Mouse (Mus musculus) hindbrain, embryonic 11.5 days (tissue): ENCODE data around the gene Mb. TPM values are rescaled to one million over a fixed set of nuclear protein-coding genes. Genes with fewer than 3 reads are reported as not detected.

ENCODE experiments used
- ATAC-seq: fragments of 200-750 bp; cut with Nextera tagmentation; 2 replicates; pipeline ENCODE4 v1.8.0; 2017; ENCODE audit warnings: mild to moderate bottlenecking, moderate TSS enrichment, moderate library complexity; ENCODE audit not compliant: low FRiP score
- DNase-seq: peaks from one replicate; pipeline ENCODE4 v3.0.0-alpha.2; 2015; ENCODE audit warnings: low spot score
- H3K27ac ChIP-seq: fragments of 300-500 bp; sonication (generic); 2 replicates; pipeline ENCODE4 v1.5.1; 2014; ENCODE audit warnings: mild to moderate bottlenecking, low read depth, low read length
- H3K27me3 ChIP-seq: fragments of 300-500 bp; sonication (generic); 2 replicates; pipeline ENCODE4 v1.6.1; 2014; ENCODE audit warnings: mild to moderate bottlenecking, low read length, moderate library complexity, mixed read lengths; ENCODE audit not compliant: control insufficient read depth, insufficient read depth
- H3K36me3 ChIP-seq: fragments of 300-500 bp; sonication (generic); 2 replicates; pipeline ENCODE4 v1.6.1; 2014; ENCODE audit warnings: mild to moderate bottlenecking, low read length, moderate library complexity, mixed read lengths; ENCODE audit not compliant: control insufficient read depth, insufficient read depth
- H3K4me1 ChIP-seq: fragments of 300-500 bp; sonication (generic); replicated peaks from 2 replicates; pipeline ENCODE4 v1.6.1; 2014; ENCODE audit warnings: low read length, mixed read lengths; ENCODE audit not compliant: control insufficient read depth, insufficient read depth
- H3K4me2 ChIP-seq: fragments of 300-500 bp; sonication (generic); replicated peaks from 2 replicates; pipeline ENCODE4 v1.6.1; 2014; ENCODE audit warnings: mild to moderate bottlenecking, low read depth, low read length
- H3K4me3 ChIP-seq: fragments of 300-500 bp; sonication (generic); 2 replicates; pipeline ENCODE4 v1.5.1; 2014; ENCODE audit warnings: low read depth, low read length
- H3K9ac ChIP-seq: fragments of 300-500 bp; sonication (generic); 2 replicates; pipeline ENCODE4 v1.6.1; 2014; ENCODE audit warnings: low read depth, low read length
- H3K9me3 ChIP-seq: fragments of 300-500 bp; sonication (generic); 2 replicates; pipeline ENCODE4 v1.6.1; 2016; ENCODE audit warnings: low read length; ENCODE audit not compliant: control insufficient read depth
- WGBS: fragments of 180-500 bp; shearing (Covaris S2); extraction: QIAGEN DNeasy Blood & Tissue Kit; methylation state at CpG from one replicate; pipeline ENCODE4 v1.1.7; 2014; 5-methylcytosine and 5-hydroxymethylcytosine counted together
- polyA plus RNA-seq: library from polyadenylated mRNA; unstranded; fragments of >200 nt; fragmentation: Nextera tagmentation; extraction: Ambion mirVana; gene quantifications from 2 replicates; pipeline ENCODE4 v1.2.1, GENCODE M21; 2014

Mb gene
- polyA plus RNA-seq, 1 experiment from 2014 or later: 0.39 TPM

DNA sequence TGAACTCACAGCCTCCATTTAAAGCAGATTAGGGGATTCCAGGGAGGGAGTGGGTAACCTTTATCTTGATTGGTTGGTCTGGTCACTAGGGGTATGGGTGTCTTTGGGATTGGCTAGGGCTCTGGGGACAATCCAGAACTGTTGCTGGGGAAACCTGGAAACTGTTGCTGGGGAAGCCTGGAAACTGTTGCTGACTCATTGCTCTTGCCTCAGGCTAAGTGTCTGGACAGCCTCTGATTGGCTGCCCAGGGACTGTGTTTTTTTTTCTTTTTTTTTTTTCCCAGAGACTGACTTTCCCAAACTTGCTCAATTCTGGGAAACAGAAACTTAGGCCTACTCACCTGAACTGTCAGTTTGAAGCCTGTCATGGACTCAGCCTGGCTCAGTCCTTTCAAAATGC is 8.1 kb upstream of the Mb start:
- Histone ChIP-seq H3K9me3 (no peaks in the 10 kb centered on the region), H3K4me3 (no peak overlapping the region), H3K27me3 (no peaks in the 10 kb centered on the region), H3K27ac (no peak overlapping the region), H3K36me3 (no peaks in the 10 kb centered on the region), H3K4me1 (no peaks in the 10 kb centered on the region; the same call in 1 of the 2 replicates), H3K4me2 (no peak overlapping the region), H3K9ac (no peak overlapping the region)
- DNase-seq: no peak
- ATAC-seq: no peak

DNA sequence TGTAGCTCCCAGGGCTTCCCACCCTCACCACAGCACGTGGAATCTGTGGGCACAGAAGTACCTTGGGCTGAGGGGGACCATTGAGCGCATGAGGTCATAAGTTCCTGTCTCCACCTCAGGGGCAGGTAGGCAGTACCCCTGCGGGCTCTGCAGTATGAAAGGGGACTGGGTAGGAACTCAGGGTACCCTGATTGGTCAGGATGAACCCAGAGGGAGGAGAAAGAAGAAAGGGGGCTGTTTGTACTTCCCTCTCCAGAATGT is 6.3 kb upstream of the Mb start:
- no peak overlapping the region for H3K9ac ChIP-seq
- no peak overlapping the region for H3K27ac ChIP-seq
- no peaks in the 10 kb centered on the region for H3K27me3 ChIP-seq
- no peaks in the 10 kb centered on the region for H3K9me3 ChIP-seq
- DNase-seq (no peak), ATAC-seq (no peak)
- H3K4me2 ChIP-seq: no peak overlapping the region
- no peaks in the 10 kb centered on the region for H3K36me3 ChIP-seq
- H3K4me1 ChIP-seq: no peaks in the 10 kb centered on the region; the same call in 1 of the 2 replicates
- H3K4me3 ChIP-seq: no peak overlapping the region
- 47% methylated on average over 3 of the region's 3 CpGs for WGBS

DNA sequence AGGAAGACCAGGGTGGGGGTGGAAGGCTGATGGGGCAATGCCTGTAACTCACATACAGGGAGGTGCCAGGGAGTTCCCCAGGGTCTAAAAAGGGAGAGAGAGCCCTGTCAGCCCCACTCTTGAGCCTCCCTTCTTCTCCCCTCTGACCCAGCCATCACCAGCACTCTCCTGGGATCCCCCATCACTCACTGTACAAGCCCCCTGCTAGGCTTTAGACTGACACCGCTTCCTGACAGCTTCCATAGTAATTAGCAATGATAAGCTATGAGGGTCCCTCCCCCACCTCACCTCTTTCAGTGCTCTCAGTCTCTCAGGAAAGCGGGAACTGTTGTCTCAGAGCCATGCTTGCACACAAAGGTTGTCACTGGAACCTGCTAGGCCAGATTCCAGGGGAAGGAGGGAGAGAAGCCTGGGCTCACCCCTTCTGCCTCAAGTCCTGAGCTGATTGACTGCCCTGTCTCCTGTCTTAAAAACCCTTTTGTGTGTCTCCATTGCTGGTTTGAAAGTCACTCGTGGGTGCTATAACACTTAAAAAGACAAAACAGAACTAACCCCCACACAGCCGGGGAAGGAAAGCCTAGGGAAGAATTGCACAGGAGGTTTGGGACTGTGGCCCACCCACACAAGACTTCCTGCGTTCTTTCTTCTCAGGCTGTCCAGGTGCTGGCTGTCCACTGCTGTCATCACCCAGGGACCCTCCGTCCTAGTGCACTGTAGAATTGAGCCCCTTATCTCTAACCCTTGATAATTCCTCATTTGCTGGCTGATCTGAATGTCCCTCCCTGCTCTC is 5.7 kb upstream of the Mb start:
- DNase-seq: peak; percentile 41
- ATAC-seq: no peak
- WGBS: 24% methylated on average over 6 of the region's 6 CpGs
- Histone ChIP-seq H3K27me3 (no peaks in the 10 kb centered on the region), H3K9ac (no peak overlapping the region), H3K4me1 (no peaks in the 10 kb centered on the region; the same call in 1 of the 2 replicates), H3K4me3 (no peak overlapping the region), H3K4me2 (no peak overlapping the region), H3K27ac (no peak overlapping the region; the same call in 1 of the 2 replicates), H3K9me3 (no peaks in the 10 kb centered on the region), H3K36me3 (no peaks in the 10 kb centered on the region)

DNA sequence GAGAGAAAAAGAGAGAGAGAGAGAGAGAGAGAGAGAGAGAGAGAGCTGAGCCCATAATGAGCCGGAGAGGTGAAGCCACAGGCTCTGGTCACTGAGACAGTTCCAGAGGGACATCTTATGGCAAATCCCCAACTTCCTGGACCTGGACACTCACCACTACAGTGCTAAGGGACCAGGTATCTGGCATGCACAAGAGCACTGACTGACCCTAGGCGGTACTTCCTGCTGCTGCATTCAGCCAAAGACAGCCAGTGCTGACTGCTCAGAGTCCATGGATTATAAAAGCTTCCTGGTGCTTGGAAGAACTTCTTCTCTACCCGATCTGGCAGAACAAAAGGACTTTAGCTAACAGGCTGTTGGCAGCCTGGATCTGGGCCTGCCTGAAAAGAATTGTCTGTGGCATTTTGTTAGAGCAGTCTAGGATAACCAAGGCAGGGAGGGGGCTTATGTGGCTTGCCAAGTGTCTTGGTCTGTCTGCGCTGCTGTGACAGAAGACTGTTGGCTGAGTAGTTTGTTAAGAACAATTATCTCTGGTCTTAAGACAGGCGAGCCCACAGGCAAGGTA is 4.2 kb upstream of the Mb start:
- Histone ChIP-seq H3K27me3 (no peaks in the 10 kb centered on the region), H3K4me3 (no peak overlapping the region), H3K36me3 (no peaks in the 10 kb centered on the region), H3K27ac (no peak overlapping the region), H3K9ac (no peak overlapping the region), H3K4me2 (no peak overlapping the region), H3K4me1 (no peaks in the 10 kb centered on the region; the same call in 1 of the 2 replicates), H3K9me3 (no peaks in the 10 kb centered on the region)
- no peak for DNase-seq
- no peak for ATAC-seq
- WGBS: 70% methylated on average over 5 of the region's 5 CpGs

DNA sequence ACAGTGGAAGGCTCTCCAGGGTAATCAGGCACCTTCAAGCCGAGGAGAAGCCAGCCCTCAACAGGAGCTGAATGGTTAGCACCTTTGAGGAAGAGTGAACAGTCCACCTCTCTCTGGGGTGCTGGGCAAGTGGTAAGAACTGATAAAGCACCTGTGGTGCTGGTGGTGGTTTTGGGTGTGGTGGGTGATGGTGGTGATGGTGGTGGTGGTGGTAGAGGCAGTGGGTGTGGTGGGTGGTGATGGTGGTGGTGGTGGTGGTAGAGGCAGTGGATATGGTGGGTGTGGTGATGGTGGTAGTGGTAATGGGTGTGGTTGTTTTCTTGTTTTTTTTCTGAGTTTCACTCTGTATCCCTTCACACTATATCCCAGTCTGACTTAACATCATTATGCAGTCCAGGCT is 2.6 kb upstream of the Mb start:
- H3K9me3 ChIP-seq: no peaks in the 10 kb centered on the region
- no peak overlapping the region for H3K4me3 ChIP-seq
- no peaks in the 10 kb centered on the region; the same call in 1 of the 2 replicates for H3K4me1 ChIP-seq
- H3K36me3 ChIP-seq: no peaks in the 10 kb centered on the region
- no peak overlapping the region for H3K4me2 ChIP-seq
- H3K27ac ChIP-seq: no peak overlapping the region
- no peak overlapping the region for H3K9ac ChIP-seq
- no peak for DNase-seq
- 89% methylated on average over 1 of the region's 1 CpGs for WGBS
- no peaks in the 10 kb centered on the region for H3K27me3 ChIP-seq
- no peak for ATAC-seq

DNA sequence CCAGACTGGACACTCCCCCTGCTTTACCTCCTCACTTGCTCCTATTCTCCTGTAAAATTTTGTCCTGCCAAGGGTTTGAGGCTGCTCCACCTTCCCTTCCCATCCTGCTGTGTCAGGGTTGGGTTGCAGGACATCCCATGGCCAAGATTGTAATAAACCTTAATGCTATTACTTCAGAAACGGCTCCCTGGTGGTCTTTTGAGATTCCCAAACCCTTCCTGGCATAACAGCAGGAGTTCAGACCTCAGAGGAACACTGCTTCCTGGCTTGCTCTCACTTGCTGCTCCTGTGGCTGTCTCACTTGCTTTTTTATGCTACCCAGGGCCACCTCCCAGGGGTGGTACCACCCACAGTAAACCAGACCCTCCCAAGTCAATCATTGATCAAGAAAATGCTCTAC is 1.7 kb upstream of the Mb start:
- Histone ChIP-seq H3K4me3 (no peak overlapping the region), H3K4me1 (no peaks in the 10 kb centered on the region; the same call in 1 of the 2 replicates), H3K27me3 (no peaks in the 10 kb centered on the region), H3K27ac (no peak overlapping the region), H3K4me2 (no peak overlapping the region), H3K9ac (no peak overlapping the region), H3K36me3 (no peaks in the 10 kb centered on the region), H3K9me3 (no peaks in the 10 kb centered on the region)
- DNase-seq (no peak), ATAC-seq (no peak)
- 40% methylated on average over 1 of the region's 1 CpGs for WGBS

DNA sequence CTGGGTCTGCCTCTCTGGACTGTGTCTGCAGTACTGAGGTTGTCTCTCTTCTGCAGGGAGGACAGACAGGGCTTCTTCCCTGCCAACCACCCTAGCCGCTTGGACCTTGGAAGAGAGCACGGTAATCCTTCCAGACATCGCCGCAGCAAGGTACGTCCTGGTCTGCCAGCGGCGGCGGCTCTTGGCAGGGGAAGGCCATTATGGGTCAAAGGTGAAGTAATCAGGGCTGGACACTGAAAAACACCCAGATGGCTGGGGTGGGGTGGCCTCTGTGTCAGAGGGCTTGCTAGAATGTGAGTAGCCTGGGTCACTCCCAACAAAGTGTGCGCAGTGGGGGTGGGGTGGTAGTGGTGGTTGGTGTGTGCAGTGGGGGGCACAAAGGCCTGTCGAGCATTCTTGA is 4.9 kb downstream of the Mb start:
- no peaks in the 10 kb centered on the region for H3K36me3 ChIP-seq
- no peak overlapping the region for H3K4me2 ChIP-seq
- WGBS: 63% methylated on average over 10 of the region's 10 CpGs
- no peaks in the 10 kb centered on the region for H3K4me1 ChIP-seq
- no peak overlapping the region for H3K9ac ChIP-seq
- H3K27ac ChIP-seq: no peak overlapping the region
- H3K27me3 ChIP-seq: no peaks in the 10 kb centered on the region
- H3K9me3 ChIP-seq: no peaks in the 10 kb centered on the region
- DNase-seq (no peak), ATAC-seq (no peak)
- no peak overlapping the region for H3K4me3 ChIP-seq

DNA sequence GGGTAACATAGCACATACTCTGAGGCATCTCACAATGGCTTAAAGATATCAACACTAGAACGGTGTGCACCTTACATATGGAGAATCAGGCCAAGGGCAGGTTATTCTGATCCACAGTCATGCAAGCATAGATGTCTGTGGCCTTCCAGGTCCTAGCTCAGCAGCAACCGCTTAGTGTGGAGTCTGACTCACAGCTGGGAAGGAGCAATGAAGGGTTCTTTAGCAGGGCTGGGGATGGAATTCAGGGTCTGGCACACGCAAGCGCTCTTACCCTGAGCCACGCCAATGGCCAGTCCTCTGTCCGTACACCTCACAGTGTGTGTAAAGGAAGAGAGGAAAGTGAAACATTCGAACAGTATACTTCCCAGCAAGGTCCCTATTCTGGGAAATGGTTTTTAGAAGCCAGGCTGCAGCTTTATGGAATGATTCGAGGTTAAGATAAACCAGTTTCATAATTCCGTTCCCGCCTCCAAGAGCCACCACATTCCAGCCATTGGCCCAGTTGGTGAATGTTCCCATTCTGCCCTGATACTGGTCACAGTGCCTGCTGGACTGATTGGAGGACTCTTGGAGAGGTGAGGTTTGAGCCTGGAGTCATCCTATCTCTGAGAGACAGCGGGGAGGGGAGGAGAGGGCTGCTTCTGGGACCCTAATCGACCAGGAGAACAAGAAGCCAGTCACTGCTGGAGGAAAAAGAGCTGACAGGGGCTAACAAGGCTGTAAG is 5.7 kb downstream of the Mb start, which contains the start of gene Apol6:
Apol6 (plus strand) TSS at position 133 of the 724 bp plus-strand sequence.
- Histone ChIP-seq H3K36me3 (no peaks in the 10 kb centered on the region), H3K9me3 (no peaks in the 10 kb centered on the region), H3K4me2 (no peak within 1 kb of the TSS), H3K27ac (no peak within 1 kb of the TSS), H3K9ac (no peak within 1 kb of the TSS), H3K4me1 (no peaks in the 10 kb centered on the region), H3K4me3 (no peak within 1 kb of the TSS), H3K27me3 (no peaks in the 10 kb centered on the region)
- 88% methylated on average over 12 of the region's 12 CpGs for WGBS
- ATAC-seq (no peak), DNase-seq (no peak)

DNA sequence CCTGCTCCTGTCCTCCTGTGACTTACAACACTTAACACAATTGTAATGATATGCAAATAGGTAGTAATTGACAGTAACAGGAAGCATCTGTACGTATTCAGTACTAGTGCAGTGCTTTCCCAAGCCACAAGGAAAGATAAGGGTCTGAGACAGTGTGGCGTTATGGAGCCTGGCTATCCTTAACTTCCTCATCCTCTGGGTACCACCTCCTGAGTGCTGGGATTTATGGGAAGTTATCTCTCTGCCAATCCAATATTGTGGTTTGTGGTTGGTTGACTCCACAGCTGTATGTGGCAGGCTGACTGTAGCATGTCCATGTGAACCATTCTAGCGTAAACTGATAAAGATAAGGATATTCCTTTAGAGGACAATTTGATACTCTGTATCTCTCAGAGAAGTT is 9.7 kb downstream of the Mb start:
- no peak overlapping the region for H3K4me2 ChIP-seq
- H3K9ac ChIP-seq: no peak overlapping the region
- H3K36me3 ChIP-seq: no peaks in the 10 kb centered on the region
- H3K27me3 ChIP-seq: no peaks in the 10 kb centered on the region
- H3K27ac ChIP-seq: no peak overlapping the region
- no peak overlapping the region for H3K4me3 ChIP-seq
- 84% methylated on average over 3 of the region's 3 CpGs for WGBS
- ATAC-seq (no peak), DNase-seq (no peak)
- H3K9me3 ChIP-seq: no peaks in the 10 kb centered on the region
- no peaks in the 10 kb centered on the region; the same call in 1 of the 2 replicates for H3K4me1 ChIP-seq
